Mouse (Mus musculus) heart, adult 18-20 months (tissue): Measurements from ENCODE around the gene Clec2i. TPM values are rescaled to one million over a fixed set of nuclear protein-coding genes. Genes with fewer than 3 reads are reported as not detected.
"Not testable (repeated sequence)": the region's sequence is repeated elsewhere in the genome, so short reads cannot be mapped to it uniquely, and the experiment has no call there.

ENCODE experiments used
- DNase-seq, 2 experiments: peaks; one replicate each; pipeline ENCODE4 v3.0.0; 2021 to 2022; ENCODE audit warnings: mixed read lengths in 1 of 2
- total RNA-seq, 2 experiments: library from RNA; stranded (reverse); gene quantifications; 2 replicates each; pipeline ENCODE4 v1.2.3; 2021

The Clec2i gene
- total RNA-seq, 2 experiments from 2014 or later: 0.62 TPM; not detected in 1

DNA sequence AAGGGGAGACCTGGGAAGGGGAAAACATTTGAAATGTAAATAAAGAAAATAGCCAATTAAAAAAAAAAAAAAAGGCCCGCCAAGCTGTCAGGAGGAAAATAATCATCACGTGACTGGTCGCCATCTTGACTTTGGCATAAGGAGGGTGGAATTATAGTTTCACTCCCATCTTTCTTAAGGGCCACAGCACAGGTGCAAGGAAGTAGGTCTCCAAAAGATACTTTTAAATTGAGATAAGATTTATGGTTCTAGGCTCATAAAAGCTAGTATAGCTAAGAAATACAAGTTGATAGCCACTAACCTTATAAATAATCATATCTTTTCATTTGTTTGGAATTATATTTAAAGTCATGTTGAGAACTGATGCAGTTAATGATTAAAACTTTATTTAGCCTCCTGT is 32.5 kb upstream of the Clec2i start:
- no peak for DNase-seq

DNA sequence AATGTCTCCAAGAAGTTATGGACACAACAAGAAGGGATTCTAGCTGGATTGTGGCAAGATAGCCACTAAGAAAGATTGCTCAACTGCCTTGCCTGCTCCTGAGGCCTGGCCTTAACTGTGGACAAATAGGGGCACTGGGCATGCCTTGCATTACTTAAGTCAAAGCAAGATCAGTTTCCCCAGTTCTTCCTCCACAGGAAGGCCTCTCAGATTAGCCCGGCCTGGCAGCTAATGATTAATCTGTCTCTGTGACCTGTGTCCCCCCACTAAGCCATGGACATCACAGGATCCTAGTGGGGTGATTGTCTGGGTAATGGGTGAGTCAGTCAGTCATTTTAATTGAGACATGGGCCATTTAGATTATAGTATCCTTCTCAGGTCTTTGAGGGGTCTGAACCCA is 31.9 kb upstream of the Clec2i start:
- no peak for DNase-seq

- peak; percentile 84 to 94 for DNase-seq
Measured at GRCm38 (mm10) chr6:128856250-128856649, 31.1 kb upstream of the Clec2i start.

- no peak for DNase-seq
Measured at GRCm38 (mm10) chr6:128857976-128858375, 29.4 kb upstream of the Clec2i start.

DNA sequence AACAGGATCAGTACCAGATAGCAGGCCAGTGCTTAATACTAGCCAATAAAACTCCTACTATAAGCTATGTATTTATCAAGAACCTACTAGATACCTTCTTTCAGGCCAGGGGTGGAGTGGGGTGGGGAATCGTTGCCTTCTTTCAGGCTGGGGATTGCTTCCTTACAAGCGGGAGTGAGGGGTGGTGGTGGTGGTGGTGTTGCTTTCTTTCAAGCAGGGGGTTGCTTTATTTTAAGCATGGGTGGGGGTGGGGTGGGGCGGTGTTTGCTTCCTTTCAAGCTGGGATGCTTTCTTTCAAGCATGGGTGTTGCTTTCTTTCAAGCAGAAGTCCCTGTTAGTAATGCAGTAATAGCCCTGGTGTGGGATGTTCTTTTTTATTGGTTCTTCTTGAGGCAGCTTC is 18.5 kb upstream of the Clec2i start:
- no peak for DNase-seq

DNA sequence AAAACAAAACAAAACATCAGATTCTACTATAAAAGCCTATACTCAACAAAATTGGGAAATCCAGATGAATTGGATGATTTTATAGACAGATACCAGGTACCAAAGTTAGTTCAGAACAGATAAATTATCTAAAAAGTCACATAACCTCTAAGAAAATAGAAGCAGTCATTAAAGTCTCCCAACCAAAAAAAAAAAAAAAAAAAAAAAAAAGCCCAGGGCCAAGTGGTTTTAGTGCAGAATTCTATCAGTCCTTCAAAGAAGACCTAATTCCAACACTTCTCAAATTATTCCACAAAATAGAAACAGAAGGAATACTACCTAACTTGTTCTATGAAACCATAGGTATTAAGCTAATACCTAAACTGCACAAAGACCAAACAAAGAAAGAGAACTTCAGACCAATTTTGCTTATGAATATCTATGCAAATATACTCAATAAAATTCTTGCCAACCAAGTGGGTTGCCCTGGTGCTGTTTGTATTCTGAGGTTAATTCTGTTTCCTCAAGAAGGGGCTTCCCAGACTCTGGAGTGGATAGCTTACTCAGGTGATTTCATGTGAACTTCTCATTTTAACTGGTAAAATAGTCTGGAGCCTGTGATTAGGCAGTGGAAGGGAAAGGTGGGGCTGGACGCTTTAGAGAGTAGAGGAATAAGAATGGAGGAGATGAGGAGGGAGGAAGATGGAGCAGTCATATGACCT is 15.3 kb upstream of the Clec2i start:
- no peak for DNase-seq

- DNase-seq: no peak
Measured at GRCm38 (mm10) chr6:128888834-128889233, 1.4 kb downstream of the Clec2i start.

DNA sequence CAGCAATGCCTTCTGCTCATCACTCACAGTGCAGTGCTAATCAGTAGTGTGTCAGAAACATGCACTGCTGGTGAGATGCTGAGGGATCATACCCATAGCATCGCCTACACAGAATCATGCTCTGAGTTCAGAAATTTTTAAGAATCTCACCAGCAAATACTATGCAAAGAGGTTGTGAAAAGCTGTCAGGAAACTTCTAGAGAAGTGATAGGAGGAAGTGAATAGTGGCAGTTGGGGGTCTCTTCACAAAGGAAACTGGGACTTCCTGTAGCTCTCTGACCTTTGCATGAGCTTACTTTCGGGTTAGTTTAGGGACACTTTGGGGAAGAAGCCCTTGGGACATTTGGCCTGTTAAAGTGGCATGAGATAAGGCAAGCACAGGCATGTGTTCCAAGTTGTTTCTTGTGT is 3.6 kb downstream of the Clec2i start, which contains the start of gene BC035044:
Gene BC035044 (minus strand): TSS at position 179 of the 408 bp plus-strand sequence.
- peak in 1 of 2 experiments; percentile 22 for DNase-seq

DNA sequence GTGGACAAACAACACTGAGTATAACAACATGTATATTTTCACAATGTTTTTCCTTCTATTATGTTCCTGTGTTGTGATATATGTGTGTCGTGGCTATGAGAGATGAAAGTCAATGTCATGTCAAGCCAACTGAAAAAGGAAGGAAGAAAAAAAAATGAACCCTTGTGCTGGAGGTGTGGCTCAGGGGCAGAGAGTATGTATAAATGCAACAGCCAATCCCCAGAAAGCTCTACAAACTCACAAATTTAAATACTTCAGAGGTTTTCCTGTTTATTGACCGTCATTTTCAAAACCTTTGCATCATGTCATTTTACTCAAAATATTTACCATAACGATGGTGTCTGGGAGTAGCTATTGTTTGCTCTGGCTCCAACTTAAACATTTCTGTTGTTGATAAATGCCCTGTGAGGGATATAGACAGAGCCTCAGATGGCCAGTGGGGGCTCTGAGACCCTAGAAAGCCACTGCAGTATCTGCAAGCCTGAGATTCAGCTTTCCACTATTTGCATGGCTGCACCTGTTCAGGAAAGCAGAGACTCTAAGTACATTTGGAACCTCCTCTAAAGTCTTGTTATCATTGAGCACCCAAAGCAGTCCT is 8.1 kb downstream of the Clec2i start:
- DNase-seq: no peak

DNA sequence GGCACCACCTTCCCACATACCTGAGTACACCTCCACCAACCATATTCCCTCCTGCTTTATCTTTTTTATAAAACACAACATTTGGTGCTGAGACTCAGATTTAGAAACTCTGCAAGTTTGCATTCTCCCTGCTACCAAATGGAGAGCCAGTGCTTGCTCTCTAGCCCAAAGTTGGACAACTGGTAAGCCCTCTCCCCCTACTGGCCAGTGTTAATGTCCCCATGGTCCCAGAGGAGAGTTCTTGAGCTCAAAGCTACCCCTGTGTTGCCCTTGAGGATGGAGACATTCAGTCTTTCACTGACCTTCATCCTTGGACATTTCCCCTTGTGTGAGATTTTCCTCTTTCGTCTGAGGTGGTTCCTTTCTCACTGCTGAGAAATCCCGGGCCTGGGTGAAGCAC is 12.7 kb downstream of the Clec2i start:
- DNase-seq: no peak

GRCm38 (mm10) chr6:128900796-128901552 is 13.6 kb downstream of the Clec2i start:
- DNase-seq: not testable (repeated sequence)

DNA sequence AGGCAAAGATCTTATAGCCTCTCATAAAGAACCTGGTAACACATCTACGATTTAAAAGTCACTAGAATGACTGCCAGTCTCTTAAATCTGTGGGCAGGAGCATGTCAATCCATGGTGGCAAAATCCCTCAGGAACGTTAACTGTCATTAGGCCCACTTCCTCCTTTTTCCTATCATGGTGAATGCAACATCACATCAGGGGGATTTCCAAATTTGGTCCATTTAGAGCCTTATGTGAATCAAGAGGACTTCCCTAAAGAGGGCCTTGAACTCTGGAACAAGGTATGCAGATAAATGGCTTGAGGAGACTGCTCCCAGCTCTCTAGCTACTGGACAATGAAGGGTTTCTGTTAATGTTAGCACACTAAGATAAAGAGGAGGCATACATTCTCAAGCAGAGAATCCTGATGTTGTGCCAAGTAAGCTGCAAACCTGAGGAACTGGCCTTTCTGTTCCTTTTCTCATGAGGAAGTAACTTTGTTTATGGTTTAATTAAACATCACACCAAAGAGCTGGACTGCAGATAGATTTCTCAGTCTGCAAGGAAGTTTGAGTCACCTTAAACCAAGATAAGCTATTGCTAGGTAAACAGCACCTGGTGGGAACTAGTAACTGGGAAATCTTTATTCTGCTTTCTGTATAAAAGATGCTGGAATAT is 26.3 kb downstream of the Clec2i start:
- DNase-seq: no peak

GRCm38 (mm10) chr6:128917322-128917721 is 29.9 kb downstream of the Clec2i start:
- no peak for DNase-seq

DNA sequence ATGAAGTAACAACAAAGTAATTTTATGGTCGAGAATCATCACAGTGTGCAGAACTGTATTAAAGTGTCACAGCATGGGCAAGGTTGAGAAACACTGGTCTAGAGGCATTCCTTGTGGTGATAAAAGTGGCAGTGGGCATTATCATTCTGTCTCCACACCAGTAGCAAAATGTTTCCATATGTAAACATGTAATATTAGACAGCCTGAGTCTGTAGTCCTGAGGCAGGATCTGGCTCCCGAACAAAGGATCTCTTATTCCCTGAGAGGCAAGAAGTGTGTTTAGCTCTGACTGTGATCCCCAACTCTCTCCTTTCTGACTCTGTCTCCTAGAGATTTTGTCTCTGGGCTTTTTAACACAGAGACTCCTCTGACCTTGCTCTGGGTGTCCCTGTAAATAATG is 45.7 kb downstream of the Clec2i start:
- no peak for DNase-seq

DNA sequence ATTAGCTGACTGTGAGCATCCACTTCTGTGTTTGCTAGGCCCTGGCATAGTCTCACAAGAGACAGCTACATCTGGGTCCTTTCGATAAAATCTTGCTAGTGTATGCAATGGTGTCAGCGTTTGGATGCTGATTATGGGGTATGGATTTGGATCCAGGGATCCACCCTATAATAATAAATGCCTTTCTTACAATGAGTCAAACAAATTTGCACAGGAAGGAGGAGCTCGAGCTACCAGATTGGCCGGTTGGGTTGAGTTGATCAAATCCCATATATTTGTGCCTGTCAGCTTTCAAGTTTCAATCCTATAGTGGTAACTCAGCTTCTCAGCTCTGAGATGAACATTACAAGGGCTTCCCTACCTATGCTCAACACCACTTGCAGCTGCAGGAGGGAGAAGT is 46.7 kb downstream of the Clec2i start, which contains the start of gene Clec2g:
Gene Clec2g (plus strand): TSS at position 301 of the 400 bp plus-strand sequence.
- DNase-seq: not testable (repeated sequence)

GRCm38 (mm10) chr6:128935889-128936665 is 48.7 kb downstream of the Clec2i start:
- not testable (repeated sequence) for DNase-seq

GRCm38 (mm10) chr6:128941646-128942421 is 54.4 kb downstream of the Clec2i start:
- no peak for DNase-seq

DNA sequence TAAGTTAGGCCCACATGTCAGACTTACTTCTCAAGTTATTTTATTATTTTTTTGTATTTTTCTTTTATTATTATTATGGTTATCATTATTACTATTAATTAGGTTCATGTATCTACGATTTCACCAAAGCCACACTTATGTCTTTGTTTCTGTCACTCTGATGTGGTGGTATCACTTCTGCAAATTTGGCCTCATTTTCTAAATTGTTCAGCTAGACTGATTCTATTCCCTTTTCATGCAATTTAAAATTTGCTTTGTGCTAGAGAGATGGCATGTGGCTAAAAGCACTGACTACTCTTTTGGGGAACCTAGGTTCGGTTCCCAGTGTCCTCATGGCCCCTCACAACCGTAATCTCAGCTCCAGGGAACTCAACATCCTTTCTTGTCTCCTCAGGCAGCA is 58.2 kb downstream of the Clec2i start:
- no peak for DNase-seq
